Mouse (Mus musculus) embryonic facial prominence, embryonic 13.5 days (tissue): Measurements from ENCODE around the gene Strip1. TPM values are rescaled to one million over a fixed set of nuclear protein-coding genes. Genes with fewer than 3 reads are reported as not detected.
A peak's percentile ranks its signal among the peaks of the same experiment; 100 is the strongest.

Experiments
- ATAC-seq: fragments of 200-750 bp; cut with Nextera tagmentation; 2 replicates; pipeline ENCODE4 v1.8.0; 2017; ENCODE audit warnings: low read depth; ENCODE audit not compliant: insufficient number of reproducible peaks, insufficient read depth, low FRiP score, low TSS enrichment
- H3K27ac ChIP-seq: fragments of 300-500 bp; sonication (generic); 2 replicates; pipeline ENCODE4 v1.5.1; 2015; ENCODE audit warnings: moderate library complexity, mild to moderate bottlenecking, inconsistent platforms
- H3K27me3 ChIP-seq: fragments of 300-500 bp; sonication (generic); 2 replicates; pipeline ENCODE4 v1.6.1; 2015; ENCODE audit warnings: mild to moderate bottlenecking, inconsistent platforms
- H3K36me3 ChIP-seq: fragments of 300-500 bp; sonication (generic); 2 replicates; pipeline ENCODE4 v1.6.1; 2015; ENCODE audit warnings: mild to moderate bottlenecking, inconsistent platforms
- H3K4me1 ChIP-seq: fragments of 300-500 bp; sonication (generic); 2 replicates; pipeline ENCODE4 v1.6.1; 2015; ENCODE audit warnings: inconsistent platforms
- H3K4me2 ChIP-seq: fragments of 300-500 bp; sonication (generic); 2 replicates; pipeline ENCODE4 v1.6.1; 2015; ENCODE audit warnings: moderate library complexity, mild to moderate bottlenecking, inconsistent platforms
- H3K4me3 ChIP-seq: fragments of 300-500 bp; sonication (generic); 2 replicates; pipeline ENCODE4 v1.5.1; 2015; ENCODE audit warnings: mild to moderate bottlenecking, inconsistent platforms
- H3K9ac ChIP-seq: fragments of 300-500 bp; sonication (generic); 2 replicates; pipeline ENCODE4 v1.6.1; 2015; ENCODE audit warnings: mild to moderate bottlenecking, inconsistent platforms
- H3K9me3 ChIP-seq: fragments of 300-500 bp; sonication (generic); 2 replicates; pipeline ENCODE4 v1.6.1; 2016; ENCODE audit warnings: inconsistent platforms
- WGBS: fragments of 180-500 bp; shearing (Covaris S2); methylation state at CpG from one replicate; pipeline ENCODE4 v1.1.7; 2015; ENCODE audit warnings: mixed read lengths; 5-methylcytosine and 5-hydroxymethylcytosine counted together
- polyA plus RNA-seq: library from polyadenylated mRNA; unstranded; fragments of >200 nt; fragmentation: Nextera tagmentation; extraction: Ambion mirVana; gene quantifications from 2 replicates; pipeline ENCODE4 v1.2.1, GENCODE M21; 2015

Gene Strip1
- polyA plus RNA-seq, 1 experiment from 2014 or later, result 69.1 TPM

GRCm38 (mm10) chr3:107605304-107605703, 26.2 kb downstream of the Strip1 start:
- Histone ChIP-seq H3K36me3 (peaks cover 24% of the 10 kb centered on the region), H3K4me1 (peaks cover 44% of the 10 kb centered on the region), H3K9me3 (no peaks in the 10 kb centered on the region), H3K4me2 (no peak overlapping the region), H3K4me3 (no peak overlapping the region), H3K27ac (no peak overlapping the region; the same call in 1 of the 2 replicates), H3K9ac (no peak overlapping the region), H3K27me3 (peaks cover 16% of the 10 kb centered on the region)
- WGBS, result 8% methylated on average over 4 of the region's 4 CpGs
- ATAC-seq, result no peak

- peaks cover 61% of the 10 kb centered on the region for H3K4me1 ChIP-seq
- ATAC-seq, result peak; percentile 38
- peak overlapping the region; percentile 71 for H3K27ac ChIP-seq
- peak overlapping the region; percentile 73 for H3K4me2 ChIP-seq
- H3K36me3 ChIP-seq, result peaks cover 19% of the 10 kb centered on the region
- WGBS, result 32% methylated on average over 6 of the region's 6 CpGs
- H3K4me3 ChIP-seq, result peak overlapping the region; percentile 26
- peaks cover 64% of the 10 kb centered on the region for H3K27me3 ChIP-seq
- peak overlapping the region; percentile 58 for H3K9ac ChIP-seq
- no peaks in the 10 kb centered on the region for H3K9me3 ChIP-seq
Measured at GRCm38 (mm10) chr3:107600127-107600526, 31.4 kb downstream of the Strip1 start.

- H3K27me3 ChIP-seq, result peaks cover 87% of the 10 kb centered on the region
- peak overlapping the region; percentile 91 for H3K9ac ChIP-seq
- H3K36me3 ChIP-seq, result peaks cover 13% of the 10 kb centered on the region; the same call in 1 of the 2 replicates
- H3K4me3 ChIP-seq, result peak overlapping the region; percentile 65
- H3K4me2 ChIP-seq, result peak overlapping the region; percentile 73
- WGBS, result 13% methylated on average over 22 of the region's 22 CpGs
- H3K4me1 ChIP-seq, result peaks cover 62% of the 10 kb centered on the region
- no peaks in the 10 kb centered on the region for H3K9me3 ChIP-seq
- ATAC-seq, result no peak
- H3K27ac ChIP-seq, result peak overlapping the region; percentile 66
Measured at GRCm38 (mm10) chr3:107597586-107598389, 33.7 kb downstream of the Strip1 start.

- peaks cover 93% of the 10 kb centered on the region for H3K27me3 ChIP-seq
- H3K9me3 ChIP-seq, result no peaks in the 10 kb centered on the region
- H3K36me3 ChIP-seq, result peaks cover 13% of the 10 kb centered on the region; the same call in 1 of the 2 replicates
- peak overlapping the region; percentile 65 for H3K4me3 ChIP-seq
- peak overlapping the region; percentile 91 for H3K9ac ChIP-seq
- ATAC-seq, result no peak
- peak overlapping the region; percentile 92; the same call in 1 of the 2 replicates for H3K27ac ChIP-seq
- peaks cover 62% of the 10 kb centered on the region for H3K4me1 ChIP-seq
- H3K4me2 ChIP-seq, result peak overlapping the region; percentile 73
- 1% methylated on average over 21 of the region's 24 CpGs for WGBS
Measured at GRCm38 (mm10) chr3:107597134-107597533, 34.4 kb downstream of the Strip1 start.

- Histone ChIP-seq H3K36me3 (peaks cover 10% of the 10 kb centered on the region; the same call in 1 of the 2 replicates), H3K9me3 (no peaks in the 10 kb centered on the region), H3K9ac (peak overlapping the region; percentile 91), H3K4me2 (peak overlapping the region; percentile 73), H3K27me3 (peaks cover 92% of the 10 kb centered on the region), H3K27ac (peak overlapping the region; percentile 92), H3K4me1 (peaks cover 61% of the 10 kb centered on the region), H3K4me3 (peak overlapping the region; percentile 65)
- under 1% methylated on average over 26 of the region's 26 CpGs for WGBS
- no peak for ATAC-seq
Measured at GRCm38 (mm10) chr3:107596559-107596958, 34.9 kb downstream of the Strip1 start.

- H3K9me3 ChIP-seq, result no peaks in the 10 kb centered on the region
- H3K27me3 ChIP-seq, result peaks cover 90% of the 10 kb centered on the region
- H3K4me2 ChIP-seq, result peak overlapping the region; percentile 73
- peak overlapping the region; percentile 92 for H3K27ac ChIP-seq
- H3K36me3 ChIP-seq, result peaks cover 5% of the 10 kb centered on the region; the same call in 1 of the 2 replicates
- WGBS, result under 1% methylated on average over 34 of the region's 34 CpGs
- ATAC-seq, result no peak
- peaks cover 56% of the 10 kb centered on the region for H3K4me1 ChIP-seq
- peak overlapping the region; percentile 91 for H3K9ac ChIP-seq
- H3K4me3 ChIP-seq, result peak overlapping the region; percentile 65
Measured at GRCm38 (mm10) chr3:107595938-107596461, 35.5 kb downstream of the Strip1 start.

GRCm38 (mm10) chr3:107595264-107595937, 36.1 kb downstream of the Strip1 start:
- no peaks in the 10 kb centered on the region; the same call in 1 of the 2 replicates for H3K36me3 ChIP-seq
- H3K27ac ChIP-seq, result peak overlapping the region; percentile 92
- H3K4me1 ChIP-seq, result peaks cover 50% of the 10 kb centered on the region
- no peaks in the 10 kb centered on the region for H3K9me3 ChIP-seq
- ATAC-seq, result 0 out of 2 replicates have a peak, but pooled peaks have one; percentile 8
- H3K9ac ChIP-seq, result peak overlapping the region; percentile 91
- peak overlapping the region; percentile 73 for H3K4me2 ChIP-seq
- WGBS, result under 1% methylated on average over 50 of the region's 50 CpGs
- H3K27me3 ChIP-seq, result peaks cover 86% of the 10 kb centered on the region
- H3K4me3 ChIP-seq, result peak overlapping the region; percentile 65

- WGBS, result under 1% methylated on average over 34 of the region's 46 CpGs
- Histone ChIP-seq H3K9me3 (no peaks in the 10 kb centered on the region), H3K27me3 (peaks cover 84% of the 10 kb centered on the region), H3K36me3 (no peaks in the 10 kb centered on the region), H3K4me3 (peak within 1 kb of the TSS; percentile 65), H3K4me1 (peaks cover 50% of the 10 kb centered on the region), H3K9ac (peak within 1 kb of the TSS; percentile 91), H3K4me2 (peak within 1 kb of the TSS; percentile 73), H3K27ac (peak within 1 kb of the TSS; percentile 92)
- ATAC-seq, result peak; percentile 72; the same call in 1 of the 2 replicates
Measured at GRCm38 (mm10) chr3:107594662-107595263, 36.7 kb downstream of the Strip1 start, which contains the start of gene Alx3. Gene Alx3, plus strand, starts transcription at chr3:107595031.

- H3K4me2 ChIP-seq, result peak overlapping the region; percentile 73
- H3K9me3 ChIP-seq, result no peaks in the 10 kb centered on the region
- WGBS, result 34% methylated on average over 2 of the region's 2 CpGs
- H3K27me3 ChIP-seq, result peaks cover 83% of the 10 kb centered on the region
- no peaks in the 10 kb centered on the region for H3K36me3 ChIP-seq
- no peak for ATAC-seq
- peak overlapping the region; percentile 92; the same call in 1 of the 2 replicates for H3K27ac ChIP-seq
- peaks cover 42% of the 10 kb centered on the region for H3K4me1 ChIP-seq
- H3K9ac ChIP-seq, result peak overlapping the region; percentile 91; the same call in 1 of the 2 replicates
- H3K4me3 ChIP-seq, result peak overlapping the region; percentile 65
Measured at GRCm38 (mm10) chr3:107593632-107594031, 37.9 kb downstream of the Strip1 start.

- H3K36me3 ChIP-seq, result no peaks in the 10 kb centered on the region
- no peak for ATAC-seq
- no peaks in the 10 kb centered on the region for H3K9me3 ChIP-seq
- H3K4me1 ChIP-seq, result peaks cover 41% of the 10 kb centered on the region
- no peak overlapping the region for H3K9ac ChIP-seq
- WGBS, result 55% methylated on average over 1 of the region's 1 CpGs
- no peak overlapping the region for H3K4me3 ChIP-seq
- H3K4me2 ChIP-seq, result no peak overlapping the region
- H3K27me3 ChIP-seq, result peaks cover 86% of the 10 kb centered on the region
- H3K27ac ChIP-seq, result no peak overlapping the region
Measured at GRCm38 (mm10) chr3:107591612-107592011, 39.9 kb downstream of the Strip1 start.

- peaks cover 62% of the 10 kb centered on the region for H3K4me1 ChIP-seq
Measured at GRCm38 (mm10) chr3:107586504-107586903, 45.0 kb downstream of the Strip1 start.

More at GRCm38 (mm10) chr3:107586504-107586903, 45.0 kb downstream of the Strip1 start:
- ATAC-seq, result no peak
- Histone ChIP-seq H3K9ac (peak overlapping the region; percentile 32; the same call in 1 of the 2 replicates), H3K9me3 (no peaks in the 10 kb centered on the region), H3K27me3 (peaks cover 90% of the 10 kb centered on the region), H3K4me3 (no peak overlapping the region), H3K27ac (peak overlapping the region; percentile 18; the same call in 1 of the 2 replicates), H3K36me3 (no peaks in the 10 kb centered on the region), H3K4me2 (peak overlapping the region; percentile 19; the same call in 1 of the 2 replicates)
- WGBS, result 40% methylated on average over 6 of the region's 6 CpGs
